Mouse (Mus musculus) heart, adult 2 months (tissue): ENCODE data around the gene Iqsec1.

ENCODE experiments used
- CTCF ChIP-seq: fragments of 200-600 bp; IDR thresholded peaks from 2 replicates; pipeline ENCODE4 v1.8.1; 2022; ENCODE audit warnings: antibody characterized with exemption, mild to moderate bottlenecking, moderate library complexity
- POLR2A ChIP-seq: fragments of 200-500 bp; IDR thresholded peaks from 2 replicates; pipeline ENCODE4 v1.6.1; 2011; ENCODE audit warnings: mild to moderate bottlenecking, low read depth, low read length, control low read depth; ENCODE audit not compliant: insufficient read depth

GRCm38 (mm10) chr6:90741056-90741420, 247.4 kb downstream of the Iqsec1 start:
- TF ChIP-seq POLR2A = no peak
- TF ChIP-seq CTCF = no peak
